Mouse (Mus musculus) left cerebral cortex, adult 11 months (tissue): Measurements from ENCODE around the gene Stpg3.

Experiments used
- DNase-seq: peaks from one replicate; pipeline ENCODE4 v3.0.0; 2022; ENCODE audit warnings: low spot score

Gene Stpg3

GRCm38 (mm10) chr2:25203631-25204214, 10.7 kb downstream of the Stpg3 start:
- no peak for DNase-seq

- no peak for DNase-seq
Measured at GRCm38 (mm10) chr2:25200631-25201030, 13.8 kb downstream of the Stpg3 start.

GRCm38 (mm10) chr2:25197946-25198345, 16.5 kb downstream of the Stpg3 start:
- DNase-seq = no peak

- DNase-seq = no peak
Measured at GRCm38 (mm10) chr2:25197191-25197590, 17.2 kb downstream of the Stpg3 start.

GRCm38 (mm10) chr2:25196172-25196954, 18.1 kb downstream of the Stpg3 start, which contains the start of gene Tor4a:
Gene Tor4a (minus strand): TSS chr2:25196886.
- no peak for DNase-seq

GRCm38 (mm10) chr2:25195211-25196156, 19.0 kb downstream of the Stpg3 start:
- no peak for DNase-seq

- no peak for DNase-seq
Measured at GRCm38 (mm10) chr2:25194486-25195171, 19.8 kb downstream of the Stpg3 start.

GRCm38 (mm10) chr2:25194006-25194405, 20.4 kb downstream of the Stpg3 start:
- no peak for DNase-seq

- peak; percentile 72 for DNase-seq
Measured at GRCm38 (mm10) chr2:25193330-25193770, 21.1 kb downstream of the Stpg3 start.

- no peak for DNase-seq
Measured at GRCm38 (mm10) chr2:25187841-25188240, 26.6 kb downstream of the Stpg3 start.

- no peak for DNase-seq
Measured at GRCm38 (mm10) chr2:25186575-25186930, 27.9 kb downstream of the Stpg3 start.

- DNase-seq = no peak
Measured at GRCm38 (mm10) chr2:25185625-25186574, 28.5 kb downstream of the Stpg3 start.

GRCm38 (mm10) chr2:25184496-25184895, 29.9 kb downstream of the Stpg3 start:
- DNase-seq = no peak

GRCm38 (mm10) chr2:25183336-25183735, 31.1 kb downstream of the Stpg3 start:
- DNase-seq = no peak

GRCm38 (mm10) chr2:25182664-25183063, 31.8 kb downstream of the Stpg3 start:
- no peak for DNase-seq

GRCm38 (mm10) chr2:25181891-25182397, 32.5 kb downstream of the Stpg3 start:
- no peak for DNase-seq

- no peak for DNase-seq
Measured at GRCm38 (mm10) chr2:25180973-25181890, 33.2 kb downstream of the Stpg3 start.

GRCm38 (mm10) chr2:25180478-25180903, 33.9 kb downstream of the Stpg3 start, which contains the start of gene Nrarp:
Gene Nrarp (plus strand): TSS chr2:25180758.
- DNase-seq = peak; percentile 91

- no peak for DNase-seq
Measured at GRCm38 (mm10) chr2:25179566-25180217, 34.7 kb downstream of the Stpg3 start.
